13 mouse cellular contexts compared by ENCODE assay signal in genomic region chr9:45739001-45739701, GRCm38 (mm10).
A peak's percentile ranks its signal among the peaks of the same experiment; 100 is the strongest.
DNase-seq lines count a peak whose midpoint lies in the region; ATAC-seq and TF ChIP-seq lines count a peak whose summit lies in the region.
"Had no signal": no experiment of that assay in that cellular context is flagged by ENCODE, and none has a peak within 500 bp of the region (broad histone marks: within the 10 kb centered on the region; RNA-seq: fewer than 3 reads in every experiment).

No protein-coding gene starts in this region.

- peak; percentile 58 for ATAC-seq in hindbrain, embryonic 13.5 days (ENCODE audit: low FRiP score)
- peak; percentile 77 for ATAC-seq in midbrain, embryonic 16.5 days
- no peak for ATAC-seq in intestine, embryonic 16.5 days
- ATAC-seq: inflammation-experienced regulatory T-cells, adult 6 months had no signal

- 53% methylated on average over 12 of the region's 12 CpGs for WGBS in hindbrain, embryonic 13.5 days
- whole genome bisulfite sequencing in midbrain, embryonic 16.5 days: 42% methylated on average over 12 of the region's 12 CpGs
- WGBS in intestine, embryonic 16.5 days: 67% methylated on average over 12 of the region's 12 CpGs

- DNase-seq in layer of hippocampus, adult 2 months (ENCODE audit: low spot score in 2 of 2): peak; percentile 31 to 45
- no peak for DNase-seq in layer of hippocampus, adult 8-10 months (ENCODE audit: low spot score in 2 of 2)
- peak; percentile 61 to 68 for DNase-seq in cerebellum, postnatal 14 days
- no peak for DNase-seq in T-cell, adult 2 months (ENCODE audit: low spot score)
- no peak for DNase-seq in heart, postnatal 14 days
- DNase-seq: lung, postnatal 36 days; right cerebral cortex, postnatal 4 days had no signal

- H3K9me3 ChIP-seq in hindbrain, embryonic 13.5 days: no peaks in the 10 kb centered on the region
- H3K9me3 ChIP-seq in midbrain, embryonic 16.5 days (replicated peaks; ENCODE audit: control insufficient read depth, low read length, poor library complexity, severe bottlenecking): no peaks in the 10 kb centered on the region
- no peaks in the 10 kb centered on the region for H3K9me3 ChIP-seq in intestine, embryonic 16.5 days (ENCODE audit: control insufficient read depth, low read length)
- H3K9me3 ChIP-seq: embryonic facial prominence, embryonic 13.5 days had no signal

- peak overlapping the region; percentile 86 for H3K27ac ChIP-seq in layer of hippocampus, adult 2 months
- H3K27ac ChIP-seq in hindbrain, embryonic 13.5 days: peak overlapping the region; percentile 61
- peak overlapping the region; percentile 90 for H3K27ac ChIP-seq in midbrain, embryonic 16.5 days (ENCODE audit: low read length)
- H3K27ac ChIP-seq in intestine, embryonic 16.5 days (ENCODE audit: low read length): no peak overlapping the region
- H3K27ac ChIP-seq: embryonic facial prominence, embryonic 13.5 days had no signal

- no peak overlapping the region for H3K4me3 ChIP-seq in layer of hippocampus, adult 2 months
- no peak overlapping the region for H3K4me3 ChIP-seq in hindbrain, embryonic 13.5 days
- H3K4me3 ChIP-seq in midbrain, embryonic 16.5 days (ENCODE audit: low read depth, low read length): no peak overlapping the region; the same call in 1 of the 2 replicates
- H3K4me3 ChIP-seq in intestine, embryonic 16.5 days (ENCODE audit: low read length): no peak overlapping the region
- H3K4me3 ChIP-seq: embryonic facial prominence, embryonic 13.5 days had no signal

- H3K36me3 ChIP-seq in hindbrain, embryonic 13.5 days: peaks cover 13% of the 10 kb centered on the region; the same call in 1 of the 2 replicates
- no peaks in the 10 kb centered on the region for H3K36me3 ChIP-seq in midbrain, embryonic 16.5 days (ENCODE audit: control insufficient read depth, insufficient read depth, low read length)
- no peaks in the 10 kb centered on the region for H3K36me3 ChIP-seq in intestine, embryonic 16.5 days (ENCODE audit: control insufficient read depth, insufficient read depth, low read length)
- H3K36me3 ChIP-seq: embryonic facial prominence, embryonic 13.5 days had no signal

- peaks cover 18% of the 10 kb centered on the region for H3K4me1 ChIP-seq in hindbrain, embryonic 13.5 days (replicated peaks)
- H3K4me1 ChIP-seq in midbrain, embryonic 16.5 days (ENCODE audit: control insufficient read depth, insufficient read depth, low read length): peaks cover 23% of the 10 kb centered on the region
- no peaks in the 10 kb centered on the region for H3K4me1 ChIP-seq in intestine, embryonic 16.5 days (ENCODE audit: control insufficient read depth, insufficient read depth, low read length)

- TF ChIP-seq CTCF in layer of hippocampus, adult 2 months (conservative IDR thresholded peaks at IDR 0.05): no peak

- H3K9ac ChIP-seq in hindbrain, embryonic 13.5 days: no peak overlapping the region
- no peak overlapping the region; the same call in 1 of the 2 replicates for H3K9ac ChIP-seq in midbrain, embryonic 16.5 days (ENCODE audit: low read depth, low read length)
- H3K9ac ChIP-seq in intestine, embryonic 16.5 days (ENCODE audit: low read depth, low read length): no peak overlapping the region
- H3K9ac ChIP-seq: embryonic facial prominence, embryonic 13.5 days had no signal

- intact Hi-C loops in heart, postnatal 14 days (cut with DNase I): no loop called here

- H3K4me2 ChIP-seq in hindbrain, embryonic 13.5 days: no peak overlapping the region
- H3K4me2 ChIP-seq in midbrain, embryonic 16.5 days (ENCODE audit: low read length): peak overlapping the region; percentile 25
- no peak overlapping the region for H3K4me2 ChIP-seq in intestine, embryonic 16.5 days (ENCODE audit: low read depth, low read length)
- H3K4me2 ChIP-seq: embryonic facial prominence, embryonic 13.5 days; heart, embryonic 11.5 days had no signal

- peaks cover 12% of the 10 kb centered on the region; the same call in 1 of the 2 replicates for H3K27me3 ChIP-seq in hindbrain, embryonic 13.5 days
- H3K27me3 ChIP-seq in midbrain, embryonic 16.5 days (ENCODE audit: control insufficient read depth, insufficient read depth, low read depth, low read length): no peaks in the 10 kb centered on the region
- no peaks in the 10 kb centered on the region; the same call in 1 of the 2 replicates for H3K27me3 ChIP-seq in intestine, embryonic 16.5 days (replicated peaks; ENCODE audit: control insufficient read depth, insufficient read depth, low read length)

Comparison
In these comparisons a context has a peak if more than half of its experiments do, and no peak if none do; other contexts are left out.
1. DNase-seq: peak in layer of hippocampus, adult 2 months (2 of 2) and cerebellum, postnatal 14 days (2 of 2); none in layer of hippocampus, adult 8-10 months (0 of 2), T-cell, adult 2 months (single experiment) and heart, postnatal 14 days (0 of 2).